Mouse (Mus musculus): ENCODE results near the gene Bcr. TPM values are rescaled to one million over a fixed set of nuclear protein-coding genes. Genes with fewer than 3 reads are reported as not detected.
A peak's percentile ranks its signal among the peaks of the same experiment; 100 is the strongest.

The Bcr gene
- polyA plus RNA-seq, 1 experiment from 2014 or later: 7.5 TPM

DNA sequence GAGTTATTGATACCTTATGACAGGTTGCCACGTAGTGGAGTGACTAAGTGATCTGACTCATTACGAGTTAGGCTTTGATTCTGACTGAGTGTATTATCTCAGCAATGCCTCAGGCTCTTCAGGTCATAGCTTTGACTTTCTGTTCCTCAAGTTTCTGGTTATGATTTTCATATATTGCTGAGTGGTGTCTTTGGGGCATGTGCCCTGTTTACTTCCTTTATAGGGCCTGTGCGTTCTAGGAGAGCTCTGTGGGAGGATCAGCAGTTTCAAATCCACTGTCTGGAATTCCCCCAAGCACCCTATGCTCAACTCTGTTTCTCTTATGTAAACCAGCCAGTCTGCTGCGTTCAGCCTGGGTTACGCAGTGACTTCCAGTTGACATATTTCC lies 162.2 kb downstream of the Bcr start:
- no peak overlapping the region for H3K9ac ChIP-seq
- WGBS: 36% methylated on average over 5 of the region's 5 CpGs
- no peak overlapping the region for H3K4me3 ChIP-seq (replicated peaks)
- 0 out of 2 replicates have a peak overlapping the region, but pooled peaks have one; percentile 28 for H3K27ac ChIP-seq (replicated peaks)
- no peaks in the 10 kb centered on the region for H3K36me3 ChIP-seq
- H3K4me2 ChIP-seq (replicated peaks): no peak overlapping the region
- H3K9me3 ChIP-seq (replicated peaks): no peaks in the 10 kb centered on the region
- no peak for ATAC-seq (ENCODE audit: insufficient number of reproducible peaks, low FRiP score, low TSS enrichment, low read depth)
- peaks cover 15% of the 10 kb centered on the region for H3K4me1 ChIP-seq
- no peaks in the 10 kb centered on the region for H3K27me3 ChIP-seq

DNA sequence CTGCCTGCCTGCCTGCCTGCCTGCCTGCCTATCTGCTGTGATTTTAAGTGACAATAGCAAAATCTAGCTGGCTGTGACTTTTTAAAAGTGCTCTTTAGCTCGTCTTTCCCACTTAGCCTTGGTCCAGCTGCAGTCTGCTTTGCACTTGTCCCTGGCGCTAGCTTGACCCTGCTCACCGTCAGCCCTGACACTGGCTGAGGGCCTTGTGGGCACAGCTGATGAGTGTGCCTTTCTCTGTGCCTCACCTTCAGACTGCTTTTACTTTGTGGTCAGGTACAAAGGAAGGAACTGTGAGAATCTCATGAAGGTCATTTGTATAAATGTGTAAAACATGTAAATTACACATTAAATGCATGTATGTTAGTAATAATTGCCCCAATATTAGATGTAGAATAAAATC lies 163.8 kb downstream of the Bcr start:
- Histone ChIP-seq H3K4me1 (peaks cover 15% of the 10 kb centered on the region), H3K27ac (replicated peaks) (no peak overlapping the region), H3K4me3 (replicated peaks) (no peak overlapping the region), H3K9me3 (replicated peaks) (no peaks in the 10 kb centered on the region), H3K4me2 (replicated peaks) (no peak overlapping the region), H3K27me3 (no peaks in the 10 kb centered on the region), H3K36me3 (no peaks in the 10 kb centered on the region), H3K9ac (no peak overlapping the region)
- no peak for ATAC-seq (ENCODE audit: insufficient number of reproducible peaks, low FRiP score, low TSS enrichment, low read depth)
- WGBS: 82% methylated on average over 3 of the region's 3 CpGs

DNA sequence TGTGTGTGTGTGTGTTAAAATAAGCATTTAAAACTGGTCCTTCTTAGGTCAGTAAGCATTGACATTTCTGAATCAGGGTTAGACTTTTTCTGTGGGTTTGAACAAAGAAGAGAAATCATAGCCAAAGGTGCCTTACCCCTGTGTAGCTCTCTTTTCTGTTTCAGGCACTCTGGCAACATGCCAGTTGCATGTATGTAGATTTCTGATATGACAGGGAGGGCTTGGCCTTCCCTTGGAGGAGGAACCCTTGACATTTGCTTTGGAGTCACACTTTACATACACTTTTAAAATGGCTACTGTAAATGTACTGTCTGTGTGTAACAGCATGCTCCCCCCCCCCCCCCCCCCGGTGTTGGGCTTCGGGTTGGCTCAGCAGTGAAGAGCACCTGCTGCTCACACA lies 164.2 kb downstream of the Bcr start:
- Histone ChIP-seq H3K4me2 (replicated peaks) (no peak overlapping the region), H3K9me3 (replicated peaks) (no peaks in the 10 kb centered on the region), H3K36me3 (no peaks in the 10 kb centered on the region), H3K4me3 (replicated peaks) (no peak overlapping the region), H3K4me1 (peaks cover 16% of the 10 kb centered on the region), H3K9ac (no peak overlapping the region), H3K27me3 (no peaks in the 10 kb centered on the region), H3K27ac (replicated peaks) (no peak overlapping the region)
- ATAC-seq (ENCODE audit: insufficient number of reproducible peaks, low FRiP score, low TSS enrichment, low read depth): no peak
- WGBS: no CpG with 5 or more reads among the region's 2 CpGs

DNA sequence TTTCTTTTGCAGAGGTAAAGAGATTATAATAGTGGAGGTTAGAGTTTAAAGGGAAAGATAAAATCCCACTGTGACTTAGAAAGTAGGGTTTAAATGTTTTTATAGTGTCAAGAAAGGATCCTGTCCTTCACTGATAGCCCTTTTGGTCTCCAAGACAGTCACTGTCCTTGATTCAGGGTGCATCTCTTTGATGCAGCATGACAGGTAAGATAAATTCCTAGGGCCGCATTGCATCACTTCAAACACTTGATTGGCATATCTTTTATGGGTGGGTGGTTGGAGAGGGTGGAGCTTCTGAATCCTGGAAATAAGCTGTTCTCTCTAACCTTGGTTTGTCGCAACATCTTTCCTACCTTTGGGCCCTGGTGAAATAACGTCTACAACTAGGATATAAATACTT lies 167.0 kb downstream of the Bcr start:
- 82% methylated on average over 3 of the region's 3 CpGs for WGBS
- Histone ChIP-seq H3K27me3 (no peaks in the 10 kb centered on the region), H3K9ac (no peak overlapping the region), H3K4me2 (replicated peaks) (no peak overlapping the region), H3K27ac (replicated peaks) (no peak overlapping the region), H3K4me3 (replicated peaks) (no peak overlapping the region), H3K4me1 (peaks cover 19% of the 10 kb centered on the region), H3K36me3 (peaks cover 14% of the 10 kb centered on the region), H3K9me3 (replicated peaks) (no peaks in the 10 kb centered on the region)
- no peak for ATAC-seq (ENCODE audit: insufficient number of reproducible peaks, low FRiP score, low TSS enrichment, low read depth)

DNA sequence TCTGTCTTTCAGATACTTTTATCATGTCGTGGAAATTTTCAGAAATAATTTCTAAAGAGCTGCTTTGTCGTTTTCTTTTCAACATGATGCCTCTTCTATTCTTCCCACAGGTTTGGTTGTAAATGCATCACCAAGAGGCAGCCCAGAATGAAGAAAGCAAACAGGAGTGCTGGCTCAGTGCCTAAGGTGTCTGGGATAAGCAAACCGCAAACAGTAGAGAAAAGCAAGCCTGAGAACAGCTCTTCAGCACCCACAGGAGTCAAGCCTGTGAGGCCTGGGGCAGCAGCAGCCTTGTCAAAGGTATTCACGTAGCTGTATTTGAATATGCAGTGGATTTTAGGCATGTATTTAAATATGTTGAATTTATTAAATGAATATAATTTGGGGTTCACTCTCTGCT lies 170.2 kb downstream of the Bcr start:
- H3K36me3 ChIP-seq: peaks cover 22% of the 10 kb centered on the region
- H3K9ac ChIP-seq: no peak overlapping the region
- H3K4me3 ChIP-seq (replicated peaks): no peak overlapping the region
- H3K4me1 ChIP-seq: peaks cover 13% of the 10 kb centered on the region
- H3K9me3 ChIP-seq (replicated peaks): no peaks in the 10 kb centered on the region
- no peaks in the 10 kb centered on the region for H3K27me3 ChIP-seq
- H3K4me2 ChIP-seq (replicated peaks): no peak overlapping the region
- WGBS: 62% methylated on average over 4 of the region's 4 CpGs
- no peak for ATAC-seq (ENCODE audit: insufficient number of reproducible peaks, low FRiP score, low TSS enrichment, low read depth)
- no peak overlapping the region for H3K27ac ChIP-seq (replicated peaks)

DNA sequence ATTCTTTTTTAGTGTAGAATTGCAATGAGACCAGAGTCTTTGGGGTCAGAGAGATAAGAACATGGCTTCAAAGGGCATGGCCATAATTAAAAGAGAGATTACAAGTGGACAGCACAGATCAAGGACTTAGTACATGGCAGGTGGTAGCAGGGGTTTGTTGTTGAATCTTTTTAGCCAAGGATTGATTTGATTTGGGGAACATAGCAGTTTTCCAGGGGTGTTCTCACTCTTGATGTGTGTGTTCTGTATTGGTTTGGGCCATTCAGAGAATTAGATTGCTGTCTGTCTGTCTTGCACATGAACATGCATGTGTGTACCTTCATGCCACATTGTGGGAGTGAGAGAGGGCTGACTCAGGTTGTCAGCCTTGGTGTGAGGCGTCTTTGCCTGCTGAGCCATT lies 171.5 kb downstream of the Bcr start:
- no peak overlapping the region for H3K4me2 ChIP-seq (replicated peaks)
- WGBS: 84% methylated on average over 1 of the region's 1 CpGs
- H3K27me3 ChIP-seq: no peaks in the 10 kb centered on the region
- H3K9ac ChIP-seq: no peak overlapping the region
- H3K4me3 ChIP-seq (replicated peaks): no peak overlapping the region
- peaks cover 13% of the 10 kb centered on the region for H3K4me1 ChIP-seq
- peaks cover 22% of the 10 kb centered on the region for H3K36me3 ChIP-seq
- H3K27ac ChIP-seq (replicated peaks): no peak overlapping the region
- ATAC-seq (ENCODE audit: insufficient number of reproducible peaks, low FRiP score, low TSS enrichment, low read depth): no peak
- no peaks in the 10 kb centered on the region for H3K9me3 ChIP-seq (replicated peaks)

DNA sequence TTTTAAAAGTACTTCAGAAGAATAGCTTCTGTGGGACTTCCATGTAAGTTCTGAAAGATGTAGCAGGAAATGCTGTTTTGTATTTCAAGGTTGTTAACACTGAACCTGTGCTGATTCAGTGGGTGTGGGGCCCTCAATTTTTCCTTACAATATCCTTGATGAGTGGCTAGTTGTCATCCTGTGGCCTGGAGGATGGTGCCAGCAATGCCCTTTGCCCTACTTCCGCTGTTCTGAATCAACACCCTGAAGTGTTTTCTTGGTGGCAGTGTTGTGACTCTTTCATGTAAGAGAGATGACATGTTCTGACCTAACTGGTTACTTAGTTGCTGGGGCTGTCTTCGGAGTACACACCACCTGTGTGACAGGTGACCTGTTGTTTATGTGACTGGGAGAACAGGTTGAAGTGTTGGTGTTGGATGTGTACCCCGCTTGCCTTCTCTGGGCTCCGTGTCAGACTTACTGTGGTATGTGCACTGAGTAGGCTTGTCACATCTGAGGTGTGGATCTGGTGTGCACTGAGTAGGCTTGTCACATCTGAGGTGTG lies 172.3 kb downstream of the Bcr start:
- H3K4me3 ChIP-seq (replicated peaks): no peak overlapping the region
- H3K4me2 ChIP-seq (replicated peaks): no peak overlapping the region
- no peak for ATAC-seq (ENCODE audit: insufficient number of reproducible peaks, low FRiP score, low TSS enrichment, low read depth)
- peaks cover 22% of the 10 kb centered on the region for H3K36me3 ChIP-seq
- no peak overlapping the region for H3K27ac ChIP-seq (replicated peaks)
- H3K27me3 ChIP-seq: no peaks in the 10 kb centered on the region
- H3K9me3 ChIP-seq (replicated peaks): no peaks in the 10 kb centered on the region
- peaks cover 13% of the 10 kb centered on the region for H3K4me1 ChIP-seq
- H3K9ac ChIP-seq: no peak overlapping the region
- 95% methylated on average over 4 of the region's 4 CpGs for WGBS

DNA sequence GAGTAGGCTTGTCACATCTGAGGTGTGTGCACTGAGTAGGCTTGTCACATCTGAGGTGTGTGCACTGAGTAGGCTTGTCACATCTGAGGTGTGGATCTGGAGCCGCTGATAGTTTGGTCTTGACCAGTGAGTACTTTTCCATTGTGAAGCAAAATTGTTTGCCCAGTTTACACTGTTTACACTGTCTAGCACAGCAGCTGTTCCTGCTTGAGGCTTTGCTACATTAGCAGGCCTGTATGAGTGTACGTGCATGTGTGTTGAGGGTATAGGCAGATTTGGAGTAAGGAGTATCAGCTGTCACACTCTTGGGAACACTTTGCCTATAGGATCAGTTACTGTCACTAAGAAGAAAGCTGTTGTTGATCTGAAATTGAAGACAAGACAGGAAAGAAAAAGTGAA lies 173.1 kb downstream of the Bcr start:
- WGBS: 75% methylated on average over 2 of the region's 2 CpGs
- H3K36me3 ChIP-seq: peaks cover 27% of the 10 kb centered on the region

More for the DNA sequence above, 173.1 kb downstream of the Bcr start:
- ATAC-seq (ENCODE audit: insufficient number of reproducible peaks, low FRiP score, low TSS enrichment, low read depth): no peak
- Histone ChIP-seq H3K9ac (no peak overlapping the region), H3K4me1 (peaks cover 13% of the 10 kb centered on the region), H3K9me3 (replicated peaks) (no peaks in the 10 kb centered on the region), H3K4me3 (replicated peaks) (no peak overlapping the region), H3K27ac (replicated peaks) (no peak overlapping the region), H3K27me3 (no peaks in the 10 kb centered on the region), H3K4me2 (replicated peaks) (no peak overlapping the region)

Other genes starting within 250 kb of the Bcr start
- gene Gnaz, start 93.4 kb upstream of the Bcr start, polyA plus RNA-seq (2015; fragmentation: Nextera tagmentation; extraction: Ambion mirVana): 4.0 and 5.8 TPM in 2 replicates
- 5.2 and 6.9 TPM in 2 replicates for gene Rsph14, start 28.0 kb upstream of the Bcr start, polyA plus RNA-seq (2015; fragmentation: Nextera tagmentation; extraction: Ambion mirVana)
- gene Rab36, start 23.5 kb upstream of the Bcr start, polyA plus RNA-seq (2015; fragmentation: Nextera tagmentation; extraction: Ambion mirVana): 10.6 and 15.0 TPM in 2 replicates
- gene Specc1l, start 151.5 kb downstream of the Bcr start, polyA plus RNA-seq (2015; fragmentation: Nextera tagmentation; extraction: Ambion mirVana): 30.9 and 32.1 TPM in 2 replicates